In the genomic region with DNA sequence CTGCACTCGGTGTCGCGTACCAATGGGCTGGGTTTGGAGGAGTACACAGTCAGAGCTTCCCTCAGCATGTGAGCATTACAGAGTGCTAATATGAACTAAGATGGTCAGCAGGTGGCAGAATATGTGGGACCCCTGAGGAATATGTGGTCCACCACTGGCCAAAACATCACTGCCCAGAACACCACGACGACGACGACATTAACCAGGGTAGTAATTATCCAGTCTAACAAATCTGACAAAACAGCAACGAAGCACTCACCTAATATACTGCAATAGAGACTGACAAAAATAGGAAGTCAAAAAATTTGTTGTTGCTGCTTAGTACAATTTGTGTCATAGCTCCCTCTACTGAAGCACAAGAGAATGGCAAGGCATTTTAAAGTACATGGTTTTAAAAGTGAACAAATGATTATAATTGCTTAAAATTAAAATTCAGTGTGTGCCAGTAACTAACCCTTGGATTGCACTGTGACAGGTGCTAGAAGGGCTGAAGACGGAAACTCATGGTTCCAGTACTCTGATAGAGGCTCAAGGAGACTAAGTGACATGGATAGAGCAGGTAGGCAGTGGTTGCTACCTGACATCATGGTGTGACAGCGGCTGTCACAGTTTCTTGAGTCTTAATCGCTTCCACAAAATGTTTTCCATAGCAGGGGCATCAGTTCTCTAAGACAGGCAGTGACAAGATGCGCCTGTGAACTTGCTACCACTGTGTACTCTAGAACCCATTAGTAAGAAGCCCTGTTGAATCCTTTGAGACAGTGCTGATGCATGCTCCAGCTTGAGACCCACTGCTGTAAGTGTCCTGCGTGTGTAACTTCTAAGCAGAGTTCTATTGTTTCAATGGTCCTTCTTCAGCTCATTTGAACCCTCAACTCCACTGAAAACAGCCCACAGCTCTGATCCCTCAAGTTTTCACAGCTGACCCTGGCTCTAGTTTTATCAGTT, we compare ENCODE assay signal across 8 mouse cellular contexts.
DNase-seq lines count a peak whose midpoint lies in the region; ATAC-seq and TF ChIP-seq lines count a peak whose summit lies in the region.

No protein-coding gene starts in this region.

- DNase-seq in kidney, postnatal 14 days, result peak; percentile 11
- no peak for DNase-seq in kidney, adult 18-20 months
- DNase-seq in ES-E14 (ENCODE audit: low read depth, low spot score), result no peak
- peak; percentile 2 for DNase-seq in embryo, embryonic 9.5 days (ENCODE audit: extremely low spot score)
- DNase-seq in testis, postnatal 14 days (ENCODE audit: low spot score), result no peak
- no peak for DNase-seq in yolk sac, embryonic 10.5 days (ENCODE audit: low spot score)
- no peak for DNase-seq in frontal cortex, postnatal 36 days (ENCODE audit: low spot score in 2 of 2)

- H3K36me3 ChIP-seq in ES-E14 (ENCODE audit: control insufficient read depth, insufficient read depth, low read length, poor library complexity, severe bottlenecking), result no peaks in the 10 kb centered on the region

- no peak overlapping the region for H3K27ac ChIP-seq in ES-E14 (ENCODE audit: insufficient read depth, low read depth, low read length, poor library complexity, severe bottlenecking)

- no peak overlapping the region for H3K4me3 ChIP-seq in ES-E14 (ENCODE audit: insufficient read depth in 1 of 2, low read depth in 1 of 2, low read length in 2 of 2, poor library complexity in 1 of 2, severe bottlenecking in 1 of 2)

- in situ Hi-C loops in ES-E14 (cut with MboI; ENCODE audit: low sequenced_read_pairs in 2 of 2, unreplicated experiment in 2 of 2), result loop anchor here (25.0 kb wide), 1 partner anchor 381 kb away; no protein-coding TSS in a partner anchor

- no peaks in the 10 kb centered on the region for H3K9me3 ChIP-seq in ES-E14 (ENCODE audit: control insufficient read depth, insufficient read depth, low read depth, low read length)

- H3K4me1 ChIP-seq in ES-E14 (ENCODE audit: control insufficient read depth in 2 of 2, insufficient read depth in 2 of 2, low read length in 2 of 2, poor library complexity in 1 of 2), result 0 out of 4 replicates have a peak, but pooled peaks cover 0 to 3% of the 10 kb centered on the region in 2 experiments

- no peak overlapping the region for H3K9ac ChIP-seq in ES-E14 (ENCODE audit: insufficient read depth, low read depth, low read length, poor library complexity, severe bottlenecking)

- peak; percentile 70 for ATAC-seq in megakaryocyte-erythroid progenitor cell, adult 5-6 weeks (replicated peaks; ENCODE audit: low FRiP score, low TSS enrichment, poor library complexity, severe bottlenecking)

TF ChIP-seq in ES-E14, 5 proteins besides CTCF, POLR2A, EP300 and RAD21:
- no peak for TF ChIP-seq CHD2 (IDR thresholded peaks at IDR 0.05; ENCODE audit: low read depth, low read length)
- peak; percentile 35; the same call in 1 of the 2 replicates for TF ChIP-seq ZC3H11A (IDR thresholded peaks at IDR 0.05; ENCODE audit: borderline replicate concordance, low read depth, low read length)

Comparison
In these comparisons a context has a peak if more than half of its experiments do, and no peak if none do; other contexts are left out.
1. DNase-seq: peak in kidney, postnatal 14 days (single experiment) and embryo, embryonic 9.5 days (single experiment); none in kidney, adult 18-20 months (single experiment), ES-E14 (single experiment), testis, postnatal 14 days (single experiment), yolk sac, embryonic 10.5 days (single experiment) and frontal cortex, postnatal 36 days (0 of 2).